Mouse (Mus musculus) liver, postnatal 0 days (tissue): ENCODE measurements around the gene Smg9.

Source experiments
- CTCF ChIP-seq: sonication (generic); IDR thresholded peaks from 2 replicates; pipeline ENCODE4 v1.5.1; 2016; ENCODE audit warnings: antibody characterized with exemption, low read depth
- EP300 ChIP-seq: IDR thresholded peaks from 2 replicates; pipeline ENCODE4 v1.6.1; 2016; ENCODE audit warnings: antibody characterized with exemption, low read depth, mild to moderate bottlenecking

- TF ChIP-seq CTCF = no peak
- TF ChIP-seq EP300 = no peak
These were observed 40.5 kb downstream of the Smg9 start for GRCm38 (mm10) chr7:24439891-24440290.
